Mouse (Mus musculus) kidney, postnatal 25 days (tissue): ENCODE data around the gene Stat4.

Experiments used
- DNase-seq, 2 experiments: peaks; one replicate each; pipeline ENCODE4 v3.0.0; 2021; ENCODE audit warnings: mixed read lengths in 2 of 2

The Stat4 gene

DNA sequence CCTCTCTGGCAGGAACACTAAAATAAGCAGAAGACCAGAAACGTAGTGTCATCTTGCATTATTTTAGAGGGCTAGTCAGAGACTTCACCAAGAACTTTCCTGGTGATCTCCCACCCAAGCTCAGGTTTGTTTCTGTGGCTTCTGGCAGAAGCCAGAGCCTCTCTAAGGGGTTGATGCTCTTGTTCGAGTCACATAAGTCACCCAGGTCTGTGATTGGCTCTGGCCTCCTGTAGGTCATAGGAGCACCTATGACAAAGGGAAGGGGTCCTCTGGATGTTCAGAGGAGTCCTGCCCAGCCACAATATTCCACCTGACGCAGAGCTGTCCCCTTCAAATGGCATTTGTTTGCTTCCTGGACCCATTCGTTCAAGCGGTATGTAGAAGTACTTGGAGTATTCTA lies at the start of gene Stat4:
Stat4 (plus strand) TSS at position 301 of the 400 bp plus-strand sequence.
- no peak for DNase-seq

DNA sequence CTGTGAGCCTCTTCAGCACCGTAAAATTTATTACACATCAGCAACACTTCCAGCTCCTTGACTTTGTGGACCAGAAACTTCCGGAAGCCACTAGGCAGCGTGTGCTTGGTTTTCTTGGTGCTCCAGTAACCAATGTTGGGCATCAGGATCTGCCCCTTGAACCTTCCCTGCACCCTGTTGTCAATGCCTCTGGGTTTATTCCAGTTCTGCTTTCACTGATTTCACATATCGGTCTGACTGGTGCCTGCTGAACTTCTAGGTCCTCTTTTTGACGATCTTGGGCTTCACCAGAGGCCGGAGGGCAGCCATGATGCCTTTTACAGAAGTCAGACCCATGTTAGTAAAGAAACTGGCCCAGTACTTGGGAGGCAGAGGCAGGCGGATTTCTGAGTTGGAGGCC lies 48.6 kb upstream of the Stat4 start:
- no peak for DNase-seq

DNA sequence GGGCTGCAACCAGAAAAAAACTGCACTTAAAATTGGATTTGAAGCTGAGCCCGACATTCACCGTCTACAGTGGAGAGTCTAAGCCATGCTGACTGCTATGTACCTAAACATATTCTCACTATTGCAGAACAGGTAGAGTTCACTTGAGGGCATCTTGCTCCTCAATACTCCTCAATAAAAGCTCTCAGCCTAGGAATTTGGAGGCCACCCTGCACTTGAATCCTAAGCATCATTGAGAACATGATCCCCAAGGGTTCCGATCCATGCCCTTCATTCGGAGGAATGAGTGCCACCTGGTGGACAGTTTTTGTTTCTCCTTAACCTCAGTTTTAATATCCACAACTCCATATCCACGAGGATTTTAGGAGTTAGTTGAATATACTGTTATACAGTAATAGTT lies 42.2 kb upstream of the Stat4 start:
- peak in 1 of 2 experiments; percentile 72 for DNase-seq

DNA sequence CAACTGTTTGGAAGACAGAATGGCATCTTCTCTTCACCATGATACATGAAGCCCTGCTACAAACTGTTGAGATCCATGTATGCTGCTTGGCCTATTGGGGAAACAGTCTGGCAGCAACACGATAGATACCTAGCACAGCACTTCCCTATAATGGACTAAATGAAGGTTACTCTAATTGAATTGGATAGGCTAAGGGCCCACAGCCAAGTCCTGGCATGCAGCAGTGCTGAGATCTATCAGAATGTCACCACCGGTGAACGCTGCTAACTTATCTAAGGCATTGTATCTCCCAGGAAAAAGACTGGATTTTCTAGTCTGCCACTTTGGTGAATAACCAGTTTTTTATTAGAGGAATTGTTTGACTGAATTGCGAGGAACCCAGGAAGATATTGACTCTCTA lies 39.8 kb upstream of the Stat4 start:
- no peak for DNase-seq

DNA sequence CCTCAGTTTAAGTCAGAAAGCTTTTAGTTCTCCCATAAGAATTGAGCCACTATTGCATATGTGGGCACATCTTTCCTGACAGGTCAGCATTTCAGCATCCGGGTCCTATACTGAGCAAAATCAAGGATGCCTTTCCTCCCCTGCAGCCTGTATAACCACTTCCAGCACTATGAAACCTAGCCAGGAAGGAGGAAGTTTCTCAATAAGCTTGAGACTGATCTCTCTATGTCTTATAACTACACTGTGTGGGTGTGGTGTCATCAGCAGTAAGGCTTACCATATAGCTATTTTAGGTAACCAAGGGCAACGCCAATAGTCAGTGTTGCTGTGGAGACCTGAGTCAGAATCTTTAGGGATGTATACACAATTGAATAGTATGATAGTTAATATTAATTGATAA lies 22.3 kb upstream of the Stat4 start:
- no peak for DNase-seq

DNA sequence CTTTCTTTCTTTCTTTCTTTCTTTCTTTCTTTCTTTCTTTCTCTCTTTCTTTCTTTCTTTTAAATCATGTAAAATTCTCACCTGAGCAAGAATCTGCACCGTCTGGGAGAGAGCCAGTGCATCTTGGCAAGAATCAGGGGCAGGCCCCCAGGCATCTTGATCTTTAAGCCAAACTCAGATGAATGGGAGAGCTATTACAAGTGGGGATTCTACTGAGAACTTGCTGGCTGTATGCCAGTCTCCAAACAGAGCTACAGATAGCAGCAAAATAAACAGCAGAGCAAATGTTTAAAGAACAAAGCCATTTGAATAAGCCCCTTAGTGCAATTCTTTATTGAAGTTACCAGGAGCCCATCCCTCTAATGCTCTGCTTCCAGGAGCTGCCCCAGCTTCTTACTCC lies 18.0 kb upstream of the Stat4 start:
- DNase-seq = no peak

DNA sequence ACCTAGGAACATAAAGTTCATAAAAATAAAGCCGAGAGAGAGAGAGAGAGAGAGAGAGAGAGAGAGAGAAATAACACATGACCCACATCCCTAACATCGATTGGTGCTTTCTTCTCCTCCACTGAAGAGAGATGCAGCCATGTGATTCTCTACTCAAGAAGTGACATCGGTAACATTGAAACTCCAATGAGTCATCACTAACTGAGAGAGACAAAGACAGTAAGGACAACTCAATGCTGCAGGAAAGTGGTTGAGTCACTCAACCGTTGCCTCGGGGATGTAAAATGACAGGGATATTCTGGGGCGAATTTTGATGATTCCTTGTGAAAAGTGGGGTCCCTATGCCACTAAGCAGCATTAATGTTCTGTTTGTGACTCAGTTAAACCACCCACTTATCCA lies 16.8 kb upstream of the Stat4 start:
- no peak for DNase-seq

DNA sequence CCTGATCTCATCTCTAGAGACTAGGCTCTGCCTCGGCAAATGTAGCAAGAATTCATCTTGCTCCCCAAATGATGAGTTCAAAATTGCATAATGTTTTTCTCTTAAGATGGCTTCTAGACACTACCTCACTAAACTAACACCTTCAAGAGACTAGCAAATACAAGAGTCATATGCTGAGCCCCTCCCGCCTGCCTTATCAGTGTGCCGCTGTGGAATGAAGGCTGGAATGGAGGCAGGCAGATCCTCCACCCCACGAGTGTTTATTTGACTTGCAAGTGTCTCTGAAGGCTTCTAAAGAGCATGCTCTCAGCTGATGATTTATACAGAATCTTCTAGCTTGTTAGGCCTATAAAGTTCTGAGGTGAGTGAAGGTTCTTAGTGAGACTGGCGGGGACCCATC lies 11.4 kb upstream of the Stat4 start:
- no peak for DNase-seq

DNA sequence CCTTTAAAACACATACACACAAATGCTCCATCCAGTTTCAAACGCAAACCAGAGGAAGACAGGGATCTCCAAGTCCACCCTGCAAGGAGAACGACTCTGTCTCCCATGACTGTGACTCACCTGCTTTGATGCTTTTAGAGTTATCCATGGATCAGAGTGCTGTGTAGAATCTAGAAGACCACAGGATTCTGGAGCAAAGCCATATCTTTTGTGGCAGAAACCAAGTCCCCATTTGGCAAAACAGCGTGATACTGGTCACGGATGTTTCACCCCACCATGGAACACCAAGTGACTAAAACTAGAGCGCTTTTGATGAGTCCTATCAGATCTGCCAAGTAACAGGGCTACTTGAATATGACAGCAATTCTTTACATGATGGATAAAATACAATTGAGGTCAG lies 7.9 kb upstream of the Stat4 start:
- DNase-seq = no peak

DNA sequence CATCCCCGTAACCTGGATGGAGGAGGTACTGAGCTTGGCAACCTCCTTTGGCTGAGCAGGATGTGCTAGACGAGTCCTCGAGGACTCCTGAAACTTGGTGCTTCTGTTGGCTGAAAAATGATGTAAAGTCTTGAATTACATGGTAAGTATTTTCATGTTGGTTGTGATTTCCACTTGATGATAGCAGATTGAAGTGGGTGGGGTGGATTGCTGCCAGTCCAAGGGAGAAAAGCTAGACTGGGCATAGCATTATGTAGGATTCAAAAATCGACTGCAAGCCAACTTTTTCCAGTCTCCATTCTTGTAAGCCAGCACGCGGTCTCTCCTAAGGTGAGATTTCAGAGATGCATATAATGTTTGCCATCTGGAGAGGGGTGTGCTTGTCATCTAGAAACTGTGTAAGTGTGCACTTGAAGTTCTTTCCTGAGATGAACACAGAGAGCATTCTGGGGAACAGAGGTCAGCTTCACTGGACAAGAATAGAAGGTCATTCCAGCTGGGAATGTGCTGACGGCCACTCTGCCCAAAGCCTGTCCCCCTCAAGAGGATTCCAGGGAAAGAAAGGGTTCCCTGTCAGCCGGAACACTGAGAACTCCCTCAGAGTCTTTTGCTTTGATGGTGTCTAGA lies 5.1 kb downstream of the Stat4 start:
- DNase-seq = no peak

DNA sequence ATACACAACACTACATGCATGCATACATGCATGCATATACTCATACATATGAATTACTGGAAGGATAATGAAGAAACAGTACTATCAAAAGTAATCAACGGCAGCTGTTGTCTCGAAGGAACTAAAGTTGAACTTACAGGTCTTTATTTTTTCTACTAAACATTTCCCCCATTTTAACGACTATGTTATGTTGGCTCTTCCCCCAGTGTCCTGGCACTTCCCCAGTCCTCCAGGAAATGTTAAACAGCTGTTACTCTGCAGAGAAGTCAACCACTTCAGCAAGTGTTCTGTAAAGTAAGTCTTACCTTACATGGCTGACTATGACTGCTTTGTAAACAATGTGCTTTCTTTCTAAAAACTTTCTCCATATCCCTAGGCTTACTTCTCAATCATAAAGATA lies 9.1 kb downstream of the Stat4 start:
- no peak for DNase-seq

DNA sequence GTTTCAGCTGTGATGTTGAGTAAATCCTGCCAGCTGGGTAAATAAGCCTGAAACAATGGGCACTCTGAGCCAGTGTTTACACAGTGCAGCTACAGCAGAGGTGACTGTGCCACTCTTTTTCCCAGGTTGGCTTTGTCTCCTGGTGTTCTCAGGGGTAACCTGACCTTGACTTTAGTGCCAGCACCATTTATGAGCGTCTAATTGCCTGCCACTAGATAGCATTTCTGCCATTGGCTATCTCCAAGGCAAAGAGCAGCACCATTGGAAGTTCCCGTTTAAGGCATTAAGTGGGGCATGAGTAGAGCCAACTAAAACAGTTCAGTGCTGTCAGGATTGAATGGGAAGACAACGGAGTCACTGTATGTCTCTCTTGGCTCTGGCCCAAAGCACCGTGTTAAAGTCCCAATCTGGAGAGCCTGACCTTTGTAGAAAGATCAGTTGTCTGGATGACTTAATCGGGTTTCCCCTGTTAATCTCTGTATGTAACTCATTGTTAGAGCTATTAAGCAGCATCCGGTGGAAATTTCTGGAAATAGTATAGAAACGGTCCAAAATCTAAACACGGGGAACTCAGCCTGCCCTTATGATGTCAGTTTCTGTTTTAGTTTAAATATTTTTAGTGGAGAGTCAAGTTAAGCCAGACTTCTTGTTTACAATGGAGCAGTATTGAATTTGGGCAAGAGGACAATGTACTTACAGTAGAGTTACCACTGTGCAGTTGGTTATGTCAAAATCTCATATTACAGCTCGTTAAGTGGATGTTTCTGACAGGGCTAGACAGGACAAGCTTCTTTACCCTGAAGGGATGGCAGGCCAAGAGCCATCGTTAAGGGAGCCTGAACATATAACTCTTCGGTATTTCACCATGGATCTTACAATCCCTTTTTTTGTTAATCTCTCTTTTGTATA lies 10.1 kb downstream of the Stat4 start:
- DNase-seq = peak in 1 of 2 experiments; percentile 9

DNA sequence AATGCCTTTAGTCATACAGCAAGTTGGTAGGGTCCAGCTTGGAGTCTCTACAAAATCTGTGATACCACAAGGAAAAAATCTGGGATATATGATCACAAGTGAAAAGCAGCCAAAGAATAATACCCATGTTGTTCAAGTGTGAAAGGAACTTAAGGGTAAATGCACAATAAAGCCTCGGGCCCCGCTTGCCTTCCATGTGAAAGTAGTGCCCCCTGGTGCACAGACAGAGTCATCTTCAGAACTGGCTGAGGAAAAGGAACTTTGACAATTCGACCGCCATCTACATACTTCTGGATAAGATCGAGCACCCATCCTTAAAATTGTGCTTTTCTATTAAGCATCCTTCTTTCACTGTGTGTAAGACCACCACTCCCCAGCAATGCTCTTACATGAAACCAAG lies 11.6 kb downstream of the Stat4 start:
- peak in 1 of 2 experiments; percentile 35 for DNase-seq

DNA sequence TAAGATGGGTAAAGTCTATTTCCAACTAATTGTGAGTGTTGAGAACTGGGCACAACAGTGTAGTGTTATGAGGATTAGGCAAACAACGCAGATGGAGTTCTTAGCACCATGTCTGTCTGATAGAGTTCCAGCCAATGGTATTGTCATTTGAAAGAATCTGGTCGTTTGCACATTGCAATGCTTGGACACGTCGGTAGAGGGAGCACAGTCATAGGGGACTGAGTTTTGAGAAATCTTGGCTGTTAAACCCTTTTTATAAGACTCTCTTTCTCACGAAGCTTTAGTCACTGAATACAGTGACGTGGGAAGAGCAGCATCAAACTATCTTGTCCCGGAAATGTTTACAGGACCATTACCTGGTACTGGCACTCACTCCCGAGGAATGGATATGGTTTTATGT lies 17.1 kb downstream of the Stat4 start:
- peak; percentile 64 to 78 for DNase-seq

DNA sequence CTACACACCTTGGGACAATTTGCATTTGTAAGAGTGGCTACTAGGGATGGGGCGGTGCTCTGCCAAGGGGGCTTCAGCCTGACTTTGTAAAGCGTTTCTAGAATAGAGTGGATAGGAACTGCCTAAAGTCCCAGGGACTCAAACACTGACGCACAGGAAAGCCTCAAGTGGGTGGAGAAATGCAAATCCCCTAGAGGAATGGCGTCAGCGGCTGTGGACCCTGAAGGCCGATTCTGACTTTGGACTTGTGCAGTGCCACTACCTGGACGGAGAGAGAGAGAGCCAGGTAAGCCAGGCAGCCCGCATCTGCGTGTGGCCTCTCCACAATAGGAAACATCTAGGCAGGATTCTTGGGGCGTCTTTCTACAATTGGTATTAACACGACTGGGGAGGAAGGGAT lies 21.5 kb downstream of the Stat4 start:
- no peak for DNase-seq

DNA sequence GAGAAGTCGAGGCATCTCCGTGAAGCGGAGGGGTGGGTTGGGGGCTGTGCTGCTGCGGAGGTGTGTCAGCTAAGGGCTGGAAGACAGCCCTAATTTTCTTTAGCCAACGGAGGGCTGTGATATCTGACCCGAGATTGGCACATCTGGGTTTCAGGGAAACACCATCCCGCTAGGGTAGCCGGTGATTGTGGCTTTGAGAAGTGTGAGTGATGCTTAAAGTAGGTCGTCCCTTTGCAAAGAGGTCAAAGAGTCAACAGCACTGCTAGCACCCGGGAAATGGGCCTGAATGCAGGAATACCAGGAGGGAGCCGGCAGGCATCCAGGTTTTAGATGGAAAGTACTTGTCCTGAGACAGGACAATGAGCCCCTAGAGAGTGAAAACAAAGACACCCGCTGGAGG lies 22.0 kb downstream of the Stat4 start:
- no peak for DNase-seq

DNA sequence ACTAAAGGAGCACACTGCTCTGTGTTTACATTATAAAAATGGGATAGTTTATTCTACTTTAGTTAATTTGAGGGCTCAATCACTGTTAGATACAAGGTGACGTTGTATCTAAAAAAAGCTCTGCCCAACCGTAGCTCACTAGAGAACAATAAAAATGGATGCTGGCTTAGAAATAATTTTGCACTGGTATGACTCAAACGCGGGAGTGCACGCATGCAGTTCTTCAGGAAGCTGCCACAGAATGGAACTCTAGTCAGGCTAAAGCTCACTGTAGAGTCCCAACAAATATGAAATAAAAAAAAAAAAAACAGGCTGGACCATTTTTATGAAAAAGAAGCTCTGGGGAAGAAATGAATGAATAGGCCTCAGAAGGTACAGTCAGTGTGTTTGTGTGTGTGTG lies 23.8 kb downstream of the Stat4 start:
- DNase-seq = no peak

DNA sequence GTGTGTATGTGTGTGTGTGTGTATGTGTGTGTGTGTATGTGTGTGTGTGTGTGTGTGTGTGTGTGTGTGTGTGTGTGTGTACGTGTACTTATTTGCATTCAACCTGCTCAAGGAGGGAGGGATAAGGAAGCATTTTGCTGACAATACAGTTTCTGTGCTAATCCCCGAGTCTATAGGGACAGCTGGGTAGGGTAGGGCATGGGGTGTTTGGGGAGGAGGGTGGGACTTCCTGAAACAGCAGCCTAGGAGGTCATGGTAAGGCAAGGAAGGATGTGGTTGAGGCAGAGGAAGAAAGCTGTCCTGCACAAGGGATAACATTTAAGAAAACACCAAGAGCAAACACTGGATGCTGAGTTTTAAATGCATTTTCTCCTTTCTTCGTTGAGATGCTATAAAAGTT lies 24.3 kb downstream of the Stat4 start:
- no peak for DNase-seq

DNA sequence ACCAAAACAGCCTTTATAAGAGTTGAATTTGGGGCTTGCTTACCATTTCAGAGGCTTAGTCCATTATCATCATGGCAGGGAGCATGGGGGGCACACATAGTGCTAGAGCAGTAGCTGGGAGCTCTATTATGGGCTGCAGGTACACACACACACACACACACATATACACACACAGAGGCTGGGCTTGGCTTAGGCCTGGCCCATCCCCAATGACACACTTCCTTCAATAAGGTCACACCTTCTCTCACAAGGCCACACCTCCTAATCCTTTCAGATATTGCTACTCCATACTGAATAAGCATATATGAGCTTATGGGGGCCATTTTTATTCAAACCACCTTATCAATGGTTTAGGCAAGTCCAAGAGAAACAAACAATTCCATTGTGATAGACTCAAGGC lies 25.3 kb downstream of the Stat4 start:
- DNase-seq = no peak

DNA sequence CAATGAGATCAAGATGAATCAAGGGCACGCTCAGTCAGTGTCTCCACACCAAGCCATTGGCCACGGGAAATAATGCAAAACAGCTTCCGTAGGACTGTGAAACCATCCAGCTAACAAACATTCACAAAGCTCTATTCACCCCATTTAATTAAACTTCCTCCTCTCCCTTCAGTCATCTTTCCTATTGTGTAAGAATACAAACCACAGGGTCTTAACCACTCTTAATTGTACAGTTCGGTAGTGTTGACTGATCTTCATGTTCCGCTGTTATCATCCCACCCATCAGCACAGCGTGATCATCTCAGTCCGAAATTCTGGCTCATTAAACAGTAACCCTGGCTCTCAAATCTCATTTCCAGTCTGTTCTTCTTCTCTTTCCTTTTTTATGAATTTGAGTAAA lies 25.8 kb downstream of the Stat4 start:
- DNase-seq = no peak

DNA sequence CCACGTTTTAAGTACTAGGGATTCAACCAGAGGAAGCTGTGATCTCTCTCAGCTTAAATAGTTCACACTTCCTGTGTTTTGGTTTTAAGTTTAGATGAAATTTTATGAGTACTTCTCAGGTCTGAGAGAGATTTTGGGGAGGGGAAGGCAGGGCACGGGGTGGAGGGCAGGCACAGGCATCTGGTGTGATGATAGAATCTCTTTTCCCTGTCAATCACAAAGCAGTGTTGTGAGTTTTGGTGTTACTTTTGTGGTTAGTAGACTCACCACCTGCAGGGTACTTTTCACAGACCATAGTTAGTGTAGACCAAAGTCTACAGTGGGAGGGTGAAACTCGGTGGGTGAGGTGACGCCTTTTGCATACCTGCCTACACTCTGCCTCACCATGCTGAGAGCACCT lies 32.7 kb downstream of the Stat4 start:
- DNase-seq = no peak

DNA sequence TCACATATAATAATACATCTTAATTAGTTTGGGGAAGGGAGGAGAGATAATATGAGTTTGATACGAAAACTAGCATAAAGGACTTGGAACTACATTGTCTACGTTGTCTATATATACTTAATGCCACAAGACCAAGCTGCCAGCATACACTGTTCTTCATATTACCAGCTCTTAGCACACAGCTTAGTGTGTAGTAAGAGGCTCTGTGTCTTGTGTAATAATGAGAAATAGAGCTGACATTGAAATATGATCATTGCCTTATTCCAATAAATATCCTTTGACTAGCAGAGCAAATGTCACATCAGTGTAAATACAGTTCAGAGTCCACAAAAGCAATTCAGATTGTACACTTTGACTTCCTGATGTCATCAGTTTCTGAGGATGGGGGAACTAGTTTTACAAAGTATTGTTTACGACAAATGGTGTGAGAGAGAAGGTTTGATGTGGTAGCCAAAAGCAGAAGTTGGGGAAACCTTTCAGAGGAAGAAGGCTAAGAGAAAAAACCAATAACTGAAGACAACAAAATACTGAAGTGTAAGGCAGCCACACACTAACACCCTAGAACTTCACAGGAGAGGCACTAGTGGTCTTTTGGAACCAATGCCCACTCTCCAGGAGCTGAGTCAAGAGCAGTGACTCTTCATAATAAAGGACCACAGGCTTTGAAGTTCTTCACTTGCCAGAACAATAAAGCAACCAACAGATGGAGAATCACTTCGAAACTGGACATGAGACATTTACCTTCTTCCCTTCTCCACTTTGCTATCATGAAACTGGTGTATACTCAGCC lies 35.2 kb downstream of the Stat4 start:
- DNase-seq = no peak

DNA sequence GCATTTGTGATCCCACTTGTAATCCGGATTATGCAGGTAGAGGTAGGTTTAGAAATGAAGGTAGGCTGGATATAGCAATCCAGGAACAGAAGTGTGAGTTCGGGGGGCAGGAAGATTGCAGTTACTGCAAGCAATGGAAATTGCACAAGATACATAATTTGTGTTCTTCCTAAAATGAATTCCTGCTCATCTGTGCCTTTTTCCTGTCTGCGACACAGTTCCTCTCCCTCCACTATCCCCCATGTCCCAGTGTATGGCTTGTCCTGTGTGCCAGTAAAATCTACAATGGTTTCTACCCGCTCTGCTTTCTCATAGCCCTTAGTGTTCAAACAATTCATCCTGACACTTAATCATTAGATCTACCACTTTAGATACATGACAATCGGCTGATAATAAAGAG lies 41.7 kb downstream of the Stat4 start:
- no peak for DNase-seq
